Mouse (Mus musculus) small intestine, adult 10 weeks (tissue): Measurements from ENCODE around the gene Sun2. TPM values are rescaled to one million over a fixed set of nuclear protein-coding genes. Genes with fewer than 3 reads are reported as not detected.

Experiments
- polyA plus RNA-seq: library from polyadenylated mRNA; stranded (reverse); fragments of 350-450 nt; fragmentation: Illumina TruSeq; extraction: RNeasy Lipid Tissue Mini Kit (QIAGEN cat#74804); gene quantifications from one replicate; pipeline ENCODE4 v1.2.3, GENCODE M21; 2014; ENCODE audit warnings: low replicate concordance

Gene Sun2
- 1.5 TPM for polyA plus RNA-seq

DNA sequence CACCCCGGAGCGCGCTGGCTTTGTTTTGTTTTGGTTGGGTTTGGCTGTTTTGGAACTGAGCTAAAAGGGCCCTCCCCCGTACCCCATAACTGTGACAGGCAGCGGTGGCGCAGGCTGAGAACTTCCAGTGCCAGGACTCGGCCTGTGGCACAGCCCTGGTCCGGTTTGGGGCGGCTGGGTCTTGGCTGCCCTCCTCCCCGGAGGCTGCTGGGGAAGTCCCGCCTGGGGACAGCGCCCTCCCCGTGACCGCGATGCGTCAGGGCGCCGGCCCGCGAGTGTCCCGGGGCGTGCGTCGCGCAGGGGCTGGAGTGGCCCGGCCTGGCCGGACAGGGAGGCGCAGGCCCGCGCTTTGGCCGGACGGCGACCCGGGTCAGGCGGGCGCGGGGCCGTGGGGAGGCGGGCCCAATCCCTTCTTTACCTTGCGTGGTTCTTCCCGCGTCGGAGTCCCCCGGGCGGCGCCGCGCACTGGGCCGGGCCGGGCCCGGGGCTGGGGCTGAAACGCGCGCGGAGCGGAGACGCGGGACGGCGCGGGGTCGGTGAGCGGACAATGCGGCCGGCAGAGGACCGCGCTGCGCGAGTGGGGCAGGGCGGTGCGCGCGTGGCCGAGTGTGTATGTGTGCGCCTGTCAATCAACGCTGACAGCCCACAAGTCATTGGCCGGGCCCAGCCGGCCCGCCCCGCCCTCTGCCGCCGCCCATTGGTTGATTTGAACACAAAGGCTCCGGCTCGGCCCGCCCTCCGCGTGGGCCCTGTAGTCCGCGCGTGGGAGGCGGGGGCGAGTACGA, at the start of gene Sun2:
Gene Sun2 (minus strand): TSS at position 616 of the 785 bp plus-strand sequence.

DNA sequence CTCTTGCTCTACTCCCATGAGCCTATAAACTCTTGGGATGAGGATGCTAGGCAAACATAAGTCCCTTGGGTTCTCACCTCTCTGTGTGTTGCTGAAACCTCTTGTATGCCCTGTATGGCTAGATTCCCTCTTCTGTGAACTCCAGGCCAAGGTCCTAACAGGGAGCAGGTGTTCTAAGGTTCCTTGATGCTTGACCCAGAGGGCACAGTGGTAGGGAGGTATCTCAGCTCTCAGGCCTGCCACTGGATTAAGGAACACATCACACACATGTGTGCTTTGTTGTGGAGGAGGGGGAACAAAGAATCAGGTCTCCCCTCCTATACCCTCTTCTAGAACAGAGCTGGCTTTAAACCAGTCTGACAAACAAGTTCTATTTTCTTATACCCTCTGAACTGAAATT, 35.4 kb upstream of the Sun2 start, which contains the start of gene Dnal4:
Gene Dnal4 (minus strand): TSS at position 101 of the 400 bp plus-strand sequence.

DNA sequence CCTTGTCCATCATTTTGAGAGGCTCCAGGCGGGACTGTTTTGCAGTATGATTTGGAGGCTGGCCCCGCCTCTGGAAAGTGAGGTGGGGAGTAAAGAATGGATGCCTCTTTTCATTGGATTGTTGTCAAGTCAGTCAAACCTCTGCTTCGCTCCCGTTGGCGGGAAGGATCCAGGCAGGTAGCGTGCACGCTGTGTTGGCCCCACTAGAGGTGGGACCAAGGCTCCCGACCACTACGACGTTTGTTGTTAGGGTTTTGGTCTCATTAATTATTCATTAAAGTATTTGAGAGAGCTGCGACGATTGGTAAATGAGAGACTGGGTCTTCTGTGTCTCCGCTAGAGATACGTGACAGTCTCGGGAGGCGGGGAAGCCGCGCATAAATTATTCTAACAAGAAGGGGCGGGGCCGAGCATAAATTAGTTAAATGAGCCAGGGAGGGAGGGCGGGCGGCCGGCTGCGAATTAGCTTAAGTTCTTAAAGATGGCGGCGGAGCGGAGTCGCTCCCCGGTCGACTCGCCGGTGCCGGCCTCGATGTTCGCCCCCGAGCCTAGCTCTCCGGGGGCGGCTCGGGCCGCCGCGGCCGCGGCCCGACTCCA, 51.8 kb downstream of the Sun2 start, which contains the start of gene Gtpbp1:
Gene Gtpbp1 (plus strand): TSS at position 420 of the 597 bp plus-strand sequence.

DNA sequence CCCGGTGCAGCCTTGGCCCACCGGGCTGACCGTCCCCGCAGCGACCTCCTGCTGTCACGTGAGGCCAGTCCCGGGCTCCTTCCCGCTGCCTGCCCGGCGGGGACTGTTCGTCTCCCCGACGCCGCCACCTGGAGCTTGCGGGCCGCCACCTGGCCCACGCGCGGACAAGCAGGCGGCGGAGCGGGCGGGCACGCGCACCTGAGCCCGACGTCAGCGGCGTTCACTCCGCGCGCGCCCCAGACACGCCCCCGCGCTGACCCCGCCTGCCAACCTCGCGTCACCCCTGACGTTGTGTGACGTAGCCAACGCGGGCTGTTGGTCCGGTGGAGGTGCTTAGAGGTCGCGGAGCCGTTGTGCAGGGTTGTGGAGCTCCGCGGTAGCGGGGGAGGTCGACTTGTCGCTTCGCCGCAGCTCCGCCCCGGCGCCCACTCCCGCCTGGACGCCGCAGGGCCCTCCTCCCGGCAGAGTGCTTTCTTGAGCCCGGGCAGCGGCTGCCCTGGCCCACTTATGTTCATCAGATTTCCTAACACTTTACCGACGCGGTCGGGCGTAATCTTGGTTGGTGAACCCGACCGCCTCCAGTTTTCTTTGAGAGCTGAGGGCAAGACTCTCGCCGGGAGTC, 54.6 kb downstream of the Sun2 start, which contains the start of gene Josd1:
Gene Josd1 (minus strand): TSS at position 274 of the 622 bp plus-strand sequence.

Other genes starting within 250 kb of the Sun2 start
- gene Kcnj4, start 237.3 kb downstream of the Sun2 start, polyA plus RNA-seq, result not detected
- gene Kdelr3, start 226.1 kb downstream of the Sun2 start, polyA plus RNA-seq, result 6.1 TPM
- gene Ddx17, start 195.8 kb downstream of the Sun2 start, polyA plus RNA-seq, result 274 TPM
- gene Dmc1, start 137.4 kb downstream of the Sun2 start, polyA plus RNA-seq, result not detected
- 0.63 TPM for gene Fam227a, start 83.6 kb downstream of the Sun2 start, polyA plus RNA-seq
- gene Cby1, start 83.3 kb downstream of the Sun2 start, polyA plus RNA-seq, result 0.52 TPM
- gene Tomm22, start 71.7 kb downstream of the Sun2 start, polyA plus RNA-seq, result 369 TPM
- gene Josd1, start 54.6 kb downstream of the Sun2 start, polyA plus RNA-seq, result 10.2 TPM
- 0.63 TPM for gene Gtpbp1, start 51.7 kb downstream of the Sun2 start, polyA plus RNA-seq
- gene Dnal4, start 35.3 kb upstream of the Sun2 start, polyA plus RNA-seq, result 0.59 TPM
- not detected for gene Nptxr, start 62.2 kb upstream of the Sun2 start, polyA plus RNA-seq
- not detected for gene Npcd, start 91.7 kb upstream of the Sun2 start, polyA plus RNA-seq
- 1.0 TPM for gene Cbx6, start 92.2 kb upstream of the Sun2 start, polyA plus RNA-seq
- 17.4 TPM for gene Apobec3, start 149.1 kb upstream of the Sun2 start, polyA plus RNA-seq
- 0.59 TPM for gene Cbx7, start 228.6 kb upstream of the Sun2 start, polyA plus RNA-seq